Comparison of ENCODE assay signal across 8 mouse cellular contexts in genomic region chr6:113962811-113963210, GRCm38 (mm10).
DNase-seq lines count a peak whose midpoint lies in the region; ATAC-seq and TF ChIP-seq lines count a peak whose summit lies in the region.

No protein-coding gene starts in this region.

- no peaks in the 10 kb centered on the region for H3K9me3 ChIP-seq in lung, embryonic 14.5 days (ENCODE audit: low read depth, low read length)
- no peaks in the 10 kb centered on the region for H3K9me3 ChIP-seq in forebrain, embryonic 13.5 days (replicated peaks)

- peak; percentile 85 for DNase-seq in lung, embryonic 14.5 days
- DNase-seq in lung, postnatal 25 days (ENCODE audit: low spot score): no peak
- peak; percentile 70 for DNase-seq in ZHBTc4 (ENCODE audit: low read depth, low spot score)
- peak; percentile 77 for DNase-seq in embryo, embryonic 10.5 days (ENCODE audit: low spot score)
- DNase-seq in lung, postnatal 36 days: peak; percentile 34
- no peak for DNase-seq in right cerebral cortex, postnatal 10 days (ENCODE audit: low spot score in 2 of 2)
- DNase-seq in cerebellum, postnatal 36 days: no peak

- H3K27ac ChIP-seq in lung, embryonic 14.5 days (ENCODE audit: low read depth): no peak overlapping the region
- no peak overlapping the region for H3K27ac ChIP-seq in forebrain, embryonic 13.5 days

- TF ChIP-seq CTCF in lung, embryonic 14.5 days (IDR thresholded peaks at IDR 0.05; ENCODE audit: low read depth): no peak

- H3K27me3 ChIP-seq in lung, embryonic 14.5 days (ENCODE audit: insufficient read depth, low read length): no peaks in the 10 kb centered on the region
- no peaks in the 10 kb centered on the region for H3K27me3 ChIP-seq in forebrain, embryonic 13.5 days

- ATAC-seq in lung, embryonic 14.5 days (ENCODE audit: insufficient read depth): no peak
- no peak for ATAC-seq in forebrain, embryonic 13.5 days

- 6% methylated on average over 3 of the region's 3 CpGs for WGBS in lung, embryonic 14.5 days
- WGBS in forebrain, embryonic 13.5 days: 15% methylated on average over 3 of the region's 3 CpGs

- H3K4me3 ChIP-seq in lung, embryonic 14.5 days (ENCODE audit: low read depth, low read length): no peak overlapping the region
- no peak overlapping the region for H3K4me3 ChIP-seq in forebrain, embryonic 13.5 days

- no peak overlapping the region for H3K9ac ChIP-seq in lung, embryonic 14.5 days
- no peak overlapping the region for H3K9ac ChIP-seq in forebrain, embryonic 13.5 days

- H3K36me3 ChIP-seq in lung, embryonic 14.5 days (ENCODE audit: insufficient read depth): no peaks in the 10 kb centered on the region
- H3K36me3 ChIP-seq in forebrain, embryonic 13.5 days (ENCODE audit: poor library complexity, severe bottlenecking): no peaks in the 10 kb centered on the region

- H3K4me2 ChIP-seq in lung, embryonic 14.5 days: no peak overlapping the region
- H3K4me2 ChIP-seq in forebrain, embryonic 13.5 days: no peak overlapping the region

- H3K4me1 ChIP-seq in lung, embryonic 14.5 days (ENCODE audit: insufficient read depth): no peaks in the 10 kb centered on the region
- H3K4me1 ChIP-seq in forebrain, embryonic 13.5 days: peaks cover 24% of the 10 kb centered on the region

Comparison
In these comparisons a context has a peak if more than half of its experiments do, and no peak if none do; other contexts are left out.
1. DNase-seq: peak in lung, embryonic 14.5 days (single experiment), ZHBTc4 (single experiment), embryo, embryonic 10.5 days (single experiment) and lung, postnatal 36 days (single experiment); none in lung, postnatal 25 days (single experiment), right cerebral cortex, postnatal 10 days (0 of 2) and cerebellum, postnatal 36 days (0 of 2).